Mouse (Mus musculus) ovary, postnatal 36 days (tissue): ENCODE results near the gene Rab3gap2.
A peak's percentile ranks its signal among the peaks of the same experiment; 100 is the strongest.

Experiments used
- DNase-seq: peaks from one replicate; pipeline ENCODE4 v3.0.0; 2022; ENCODE audit warnings: low spot score, mixed read lengths

Rab3gap2 gene

GRCm38 (mm10) chr1:185331983-185332430 lies 128.1 kb downstream of the Rab3gap2 start, which contains the start of gene Bpnt1:
Gene Bpnt1, plus strand, starts transcription at chr1:185332149.
- DNase-seq = peak; percentile 90

GRCm38 (mm10) chr1:185333651-185334050 lies 129.7 kb downstream of the Rab3gap2 start:
- DNase-seq = no peak

GRCm38 (mm10) chr1:185334136-185334535 lies 130.2 kb downstream of the Rab3gap2 start:
- DNase-seq = no peak

GRCm38 (mm10) chr1:185335231-185335765 lies 131.4 kb downstream of the Rab3gap2 start:
- DNase-seq = no peak
